Mouse (Mus musculus): ENCODE results near the gene Gm266. TPM values are rescaled to one million over a fixed set of nuclear protein-coding genes. Genes with fewer than 3 reads are reported as not detected.

Gm266 gene
- polyA plus RNA-seq, 1 experiment from 2014 or later = 0.99 TPM

- H3K4me2 ChIP-seq (ENCODE audit: low read length) = no peak overlapping the region
- no peak overlapping the region for H3K9ac ChIP-seq (ENCODE audit: low read length)
- H3K4me1 ChIP-seq (ENCODE audit: control insufficient read depth, insufficient read depth, low read length) = peaks cover 1% of the 10 kb centered on the region; the same call in 1 of the 2 replicates
- DNase-seq (ENCODE audit: low spot score) = no peak
- WGBS = 79% methylated on average over 5 of the region's 5 CpGs
- no peaks in the 10 kb centered on the region for H3K36me3 ChIP-seq (ENCODE audit: control insufficient read depth, insufficient read depth, low read length)
- ATAC-seq = no peak
- no peak overlapping the region for H3K27ac ChIP-seq (ENCODE audit: low read depth, low read length)
- peaks cover 14% of the 10 kb centered on the region for H3K27me3 ChIP-seq (replicated peaks; ENCODE audit: control insufficient read depth, insufficient read depth, low read length)
- H3K4me3 ChIP-seq (ENCODE audit: low read depth, low read length) = no peak overlapping the region
- no peaks in the 10 kb centered on the region for H3K9me3 ChIP-seq (replicated peaks; ENCODE audit: control insufficient read depth, low read length)
Measured at GRCm38 (mm10) chr12:111437222-111437900, 48.3 kb downstream of the Gm266 start.

GRCm38 (mm10) chr12:111436640-111437039, 49.0 kb downstream of the Gm266 start:
- no peaks in the 10 kb centered on the region for H3K4me1 ChIP-seq (ENCODE audit: control insufficient read depth, insufficient read depth, low read length)
- H3K9me3 ChIP-seq (replicated peaks; ENCODE audit: control insufficient read depth, low read length) = no peaks in the 10 kb centered on the region
- no peak overlapping the region for H3K27ac ChIP-seq (ENCODE audit: low read depth, low read length)
- no peak overlapping the region for H3K4me3 ChIP-seq (ENCODE audit: low read depth, low read length)
- WGBS = 78% methylated on average over 8 of the region's 8 CpGs
- no peak overlapping the region for H3K4me2 ChIP-seq (ENCODE audit: low read length)
- H3K36me3 ChIP-seq (ENCODE audit: control insufficient read depth, insufficient read depth, low read length) = no peaks in the 10 kb centered on the region
- DNase-seq (ENCODE audit: low spot score) = no peak
- H3K9ac ChIP-seq (ENCODE audit: low read length) = no peak overlapping the region
- peaks cover 14% of the 10 kb centered on the region; the same call in 1 of the 2 replicates for H3K27me3 ChIP-seq (replicated peaks; ENCODE audit: control insufficient read depth, insufficient read depth, low read length)
- no peak for ATAC-seq

GRCm38 (mm10) chr12:111436170-111436569, 49.5 kb downstream of the Gm266 start:
- WGBS = 90% methylated on average over 3 of the region's 3 CpGs
- Histone ChIP-seq H3K4me1 (ENCODE audit: control insufficient read depth, insufficient read depth, low read length) (no peaks in the 10 kb centered on the region), H3K4me3 (ENCODE audit: low read depth, low read length) (no peak overlapping the region), H3K27ac (ENCODE audit: low read depth, low read length) (no peak overlapping the region), H3K9ac (ENCODE audit: low read length) (no peak overlapping the region), H3K4me2 (ENCODE audit: low read length) (no peak overlapping the region), H3K9me3 (replicated peaks; ENCODE audit: control insufficient read depth, low read length) (no peaks in the 10 kb centered on the region), H3K27me3 (replicated peaks; ENCODE audit: control insufficient read depth, insufficient read depth, low read length) (peaks cover 17% of the 10 kb centered on the region), H3K36me3 (ENCODE audit: control insufficient read depth, insufficient read depth, low read length) (no peaks in the 10 kb centered on the region)
- ATAC-seq (no peak), DNase-seq (ENCODE audit: low spot score) (no peak)

- WGBS = 57% methylated on average over 8 of the region's 8 CpGs
- no peak overlapping the region for H3K4me3 ChIP-seq (ENCODE audit: low read depth, low read length)
- no peaks in the 10 kb centered on the region; the same call in 1 of the 2 replicates for H3K4me1 ChIP-seq (ENCODE audit: control insufficient read depth, insufficient read depth, low read length)
- H3K9ac ChIP-seq (ENCODE audit: low read length) = no peak overlapping the region
- no peak overlapping the region for H3K4me2 ChIP-seq (ENCODE audit: low read length)
- ATAC-seq = no peak
- H3K9me3 ChIP-seq (replicated peaks; ENCODE audit: control insufficient read depth, low read length) = no peaks in the 10 kb centered on the region
- H3K36me3 ChIP-seq (ENCODE audit: control insufficient read depth, insufficient read depth, low read length) = no peaks in the 10 kb centered on the region
- H3K27ac ChIP-seq (ENCODE audit: low read depth, low read length) = peak overlapping the region; percentile 27; the same call in 1 of the 2 replicates
- peaks cover 26% of the 10 kb centered on the region for H3K27me3 ChIP-seq (replicated peaks; ENCODE audit: control insufficient read depth, insufficient read depth, low read length)
- DNase-seq (ENCODE audit: low spot score) = no peak
Measured at GRCm38 (mm10) chr12:111434745-111435327, 50.8 kb downstream of the Gm266 start.

Other genes starting within 250 kb of the Gm266 start
- 1.9 and 2.9 TPM in 2 replicates for gene Amn, start 214.7 kb downstream of the Gm266 start, polyA plus RNA-seq (2014; fragmentation: Nextera tagmentation; extraction: Ambion mirVana)
- gene Cdc42bpb, start 108.1 kb downstream of the Gm266 start, polyA plus RNA-seq (2014; fragmentation: Nextera tagmentation; extraction: Ambion mirVana) = 28.8 and 34.6 TPM in 2 replicates
- 2.4 and 2.8 TPM in 2 replicates for gene Lbhd2, start 79.0 kb downstream of the Gm266 start, polyA plus RNA-seq (2014; fragmentation: Nextera tagmentation; extraction: Ambion mirVana)
- 2.2 and 2.7 TPM in 2 replicates for gene Exoc3l4, start 68.8 kb downstream of the Gm266 start, polyA plus RNA-seq (2014; fragmentation: Nextera tagmentation; extraction: Ambion mirVana)
- 0.28 and 1.1 TPM in 2 replicates for gene Tnfaip2, start 43.4 kb downstream of the Gm266 start, polyA plus RNA-seq (2014; fragmentation: Nextera tagmentation; extraction: Ambion mirVana)
- 452 and 491 TPM in 2 replicates for gene Eif5, start 52.2 kb upstream of the Gm266 start, polyA plus RNA-seq (2014; fragmentation: Nextera tagmentation; extraction: Ambion mirVana)
- gene Mark3, start 88.7 kb upstream of the Gm266 start, polyA plus RNA-seq (2014; fragmentation: Nextera tagmentation; extraction: Ambion mirVana) = 56.3 and 58.4 TPM in 2 replicates
- gene Ckb, start 186.5 kb upstream of the Gm266 start, polyA plus RNA-seq (2014; fragmentation: Nextera tagmentation; extraction: Ambion mirVana) = 1,532 and 1,552 TPM in 2 replicates
- gene Trmt61a, start 192.3 kb upstream of the Gm266 start, polyA plus RNA-seq (2014; fragmentation: Nextera tagmentation; extraction: Ambion mirVana) = 5.8 and 7.8 TPM in 2 replicates
- gene Bag5, start 227.4 kb upstream of the Gm266 start, polyA plus RNA-seq (2014; fragmentation: Nextera tagmentation; extraction: Ambion mirVana) = 60.4 and 65.8 TPM in 2 replicates
- 47.1 and 50.8 TPM in 2 replicates for gene Apopt1, start 227.4 kb upstream of the Gm266 start, polyA plus RNA-seq (2014; fragmentation: Nextera tagmentation; extraction: Ambion mirVana)